Mouse (Mus musculus) embryonic facial prominence, embryonic 11.5 days (tissue): ENCODE results near the gene Gm8797. TPM values are rescaled to one million over a fixed set of nuclear protein-coding genes. Genes with fewer than 3 reads are reported as not detected.
"Not testable (repeated sequence)": the region's sequence is repeated elsewhere in the genome, so short reads cannot be mapped to it uniquely, and the experiment has no call there.

ENCODE experiments used
- ATAC-seq: fragments of 200-750 bp; cut with Nextera tagmentation; replicated peaks from 2 replicates; pipeline ENCODE4 v1.8.0; 2017; ENCODE audit warnings: low read depth; ENCODE audit not compliant: insufficient number of reproducible peaks, low FRiP score, low TSS enrichment
- DNase-seq: peaks from one replicate; pipeline ENCODE4 v3.0.0-alpha.2; 2015; ENCODE audit warnings: low spot score
- H3K27ac ChIP-seq: fragments of 300-500 bp; sonication (generic); replicated peaks from 2 replicates; pipeline ENCODE4 v1.5.1; 2014; ENCODE audit warnings: mild to moderate bottlenecking, low read depth, low read length, control low read depth
- H3K27me3 ChIP-seq: fragments of 300-500 bp; sonication (generic); 2 replicates; pipeline ENCODE4 v1.6.1; 2014; ENCODE audit warnings: mild to moderate bottlenecking, low read length, moderate library complexity, mixed read lengths; ENCODE audit not compliant: control insufficient read depth, insufficient read depth
- H3K36me3 ChIP-seq: fragments of 300-500 bp; sonication (generic); replicated peaks from 2 replicates; pipeline ENCODE4 v1.6.1; 2014; ENCODE audit warnings: low read depth, mild to moderate bottlenecking, low read length, moderate library complexity, mixed read lengths; ENCODE audit not compliant: control insufficient read depth, insufficient read depth
- H3K4me1 ChIP-seq: fragments of 300-500 bp; sonication (generic); 2 replicates; pipeline ENCODE4 v1.6.1; 2014; ENCODE audit warnings: low read length, mixed read lengths; ENCODE audit not compliant: control insufficient read depth, insufficient read depth
- H3K4me2 ChIP-seq: fragments of 300-500 bp; sonication (generic); 2 replicates; pipeline ENCODE4 v1.6.1; 2014; ENCODE audit warnings: low read depth, mild to moderate bottlenecking, control low read depth, low read length, moderate library complexity
- H3K4me3 ChIP-seq: fragments of 300-500 bp; sonication (generic); 2 replicates; pipeline ENCODE4 v1.5.1; 2014; ENCODE audit warnings: low read depth, low read length, control low read depth
- H3K9ac ChIP-seq: fragments of 300-500 bp; sonication (generic); replicated peaks from 2 replicates; pipeline ENCODE4 v1.6.1; 2014; ENCODE audit warnings: mild to moderate bottlenecking, control low read depth, low read length
- H3K9me3 ChIP-seq: fragments of 300-500 bp; sonication (generic); replicated peaks from 2 replicates; pipeline ENCODE4 v1.6.1; 2016; ENCODE audit warnings: mild to moderate bottlenecking, low read length, inconsistent platforms, mixed read lengths; ENCODE audit not compliant: control insufficient read depth
- WGBS: fragments of 180-500 bp; shearing (Covaris S2); extraction: QIAGEN DNeasy Blood & Tissue Kit; methylation state at CpG from one replicate; pipeline ENCODE4 v1.1.7; 2014; 5-methylcytosine and 5-hydroxymethylcytosine counted together
- polyA plus RNA-seq: library from polyadenylated mRNA; unstranded; fragments of >200 nt; fragmentation: Nextera tagmentation; extraction: Ambion mirVana; gene quantifications from 2 replicates; pipeline ENCODE4 v1.2.1, GENCODE M21; 2014

The Gm8797 gene
- polyA plus RNA-seq = 17.4 and 21.5 TPM in 2 replicates

DNA sequence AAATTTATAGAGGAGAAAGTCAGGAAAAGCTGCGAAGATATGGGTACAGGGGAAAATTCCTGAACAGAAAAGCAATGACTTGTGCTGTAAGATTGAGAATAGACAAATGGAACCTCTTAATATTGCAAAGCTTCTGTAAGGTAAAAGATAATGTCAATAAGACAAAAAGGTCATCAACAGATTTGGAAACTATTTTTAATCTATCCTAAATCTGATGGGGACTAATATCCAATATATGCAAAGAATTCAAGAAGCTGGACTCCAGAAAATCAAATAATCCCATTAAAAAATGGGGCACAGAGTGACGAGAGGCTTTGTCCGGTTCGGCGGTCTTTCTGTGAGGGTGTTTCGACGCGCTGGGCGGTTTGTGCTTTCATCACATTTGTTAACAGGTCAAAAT, at the start of gene Gm8797:
Gene Gm8797, plus strand, starts transcription at position 301 of the 400 bp plus-strand sequence.
- not testable (repeated sequence) for H3K4me2 ChIP-seq, H3K36me3 ChIP-seq, H3K9me3 ChIP-seq, ATAC-seq, H3K9ac ChIP-seq, H3K27me3 ChIP-seq, DNase-seq, H3K4me3 ChIP-seq, H3K27ac ChIP-seq, H3K4me1 ChIP-seq
- WGBS = 96% methylated on average over 9 of the region's 9 CpGs

DNA sequence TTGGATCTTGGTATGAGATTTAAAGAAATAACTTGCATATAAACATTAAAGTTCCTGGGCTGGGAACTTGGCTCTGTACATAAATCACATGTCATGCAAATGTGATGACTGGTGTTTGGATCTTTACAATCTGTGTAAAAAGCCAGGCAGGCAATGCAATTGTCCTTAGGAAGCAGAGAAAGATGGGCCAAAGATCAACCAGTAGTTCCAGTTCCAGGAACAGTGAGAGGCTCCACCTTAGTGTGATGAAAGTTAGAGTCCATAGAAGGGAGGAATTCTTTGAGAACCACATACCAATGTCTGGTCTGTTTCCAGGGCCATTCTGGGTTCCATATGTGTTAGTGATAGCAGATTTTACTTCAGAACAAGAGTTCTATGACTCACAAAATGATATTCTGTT, 36.1 kb upstream of the Gm8797 start:
- Histone ChIP-seq H3K27me3 (no peaks in the 10 kb centered on the region), H3K4me1 (no peaks in the 10 kb centered on the region), H3K36me3 (no peaks in the 10 kb centered on the region), H3K9me3 (no peaks in the 10 kb centered on the region), H3K27ac (no peak overlapping the region), H3K4me2 (no peak overlapping the region), H3K4me3 (no peak overlapping the region), H3K9ac (no peak overlapping the region)
- DNase-seq = no peak
- no peak for ATAC-seq

DNA sequence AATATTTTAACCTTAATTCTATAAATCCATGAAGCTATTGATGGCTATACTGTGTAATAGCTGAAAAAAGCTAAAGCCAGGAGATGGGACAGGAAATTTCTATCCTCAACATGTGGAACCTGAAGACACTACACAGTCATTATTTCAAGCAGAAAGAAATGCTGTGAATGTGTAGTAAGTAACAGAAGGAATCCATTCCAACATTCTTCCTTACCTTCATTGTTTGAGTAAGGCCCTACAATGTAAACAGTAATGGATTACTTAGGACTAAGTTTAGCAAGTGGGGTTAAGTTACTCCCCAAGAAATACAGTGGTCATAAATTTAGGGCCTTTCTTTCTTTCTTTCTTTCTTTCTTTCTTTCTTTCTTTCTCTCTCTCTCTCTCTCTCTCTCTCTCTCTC, 17.7 kb upstream of the Gm8797 start:
- Histone ChIP-seq H3K4me1 (no peaks in the 10 kb centered on the region), H3K9ac (no peak overlapping the region), H3K27ac (no peak overlapping the region), H3K36me3 (no peaks in the 10 kb centered on the region), H3K4me2 (no peak overlapping the region), H3K4me3 (no peak overlapping the region), H3K27me3 (no peaks in the 10 kb centered on the region), H3K9me3 (no peaks in the 10 kb centered on the region)
- no peak for DNase-seq
- ATAC-seq = no peak

DNA sequence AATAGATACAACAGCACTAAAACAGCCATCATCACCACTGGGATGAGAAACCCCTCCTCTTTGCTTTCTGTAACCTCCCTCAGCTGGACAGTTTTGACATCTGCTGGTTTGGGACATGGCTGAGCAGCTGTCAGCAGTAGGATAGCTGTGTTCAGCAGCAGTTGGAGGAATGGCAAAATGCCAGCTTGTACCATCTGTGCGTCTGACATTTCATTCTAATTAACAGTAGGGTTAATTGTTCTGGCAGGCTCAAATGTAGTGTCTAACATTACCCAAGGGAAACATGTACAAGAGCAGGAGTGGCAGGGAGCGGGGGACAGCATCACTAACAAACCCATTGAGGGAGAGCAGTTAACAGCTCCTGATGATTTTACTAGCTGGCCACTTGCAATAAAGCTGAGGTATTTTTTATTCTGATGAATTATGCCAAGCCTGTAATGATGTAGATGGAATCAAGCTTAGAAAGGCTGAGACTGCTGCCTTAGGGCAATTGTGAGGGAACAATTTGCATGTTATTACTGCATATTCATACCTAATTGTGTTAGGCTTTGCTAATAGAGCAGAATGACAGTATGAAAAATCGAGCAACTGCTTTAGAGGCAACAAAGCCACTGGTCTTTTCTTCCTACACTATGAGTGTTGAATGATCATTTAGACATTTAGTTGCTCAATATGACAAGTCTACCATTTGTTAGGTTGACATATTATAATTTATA, 4.3 kb downstream of the Gm8797 start:
- H3K9me3 ChIP-seq = no peaks in the 10 kb centered on the region
- 53% methylated on average over 3 of the region's 3 CpGs for WGBS
- ATAC-seq = peak; percentile 91

GRCm38 (mm10) chr3:5766256-5766655, 15.7 kb downstream of the Gm8797 start:
- Histone ChIP-seq H3K4me2 (no peak overlapping the region), H3K4me1 (no peaks in the 10 kb centered on the region), H3K9ac (no peak overlapping the region), H3K4me3 (no peak overlapping the region), H3K9me3 (no peaks in the 10 kb centered on the region), H3K27ac (no peak overlapping the region), H3K27me3 (no peaks in the 10 kb centered on the region), H3K36me3 (no peaks in the 10 kb centered on the region)
- ATAC-seq (no peak), DNase-seq (no peak)
- 88% methylated on average over 3 of the region's 3 CpGs for WGBS

More for the DNA sequence above, 4.3 kb downstream of the Gm8797 start:
- Histone ChIP-seq H3K4me1 (no peaks in the 10 kb centered on the region), H3K27ac (no peak overlapping the region), H3K36me3 (no peaks in the 10 kb centered on the region), H3K9ac (no peak overlapping the region), H3K4me2 (no peak overlapping the region), H3K27me3 (no peaks in the 10 kb centered on the region), H3K4me3 (no peak overlapping the region)
- peak; percentile 5 for DNase-seq

DNA sequence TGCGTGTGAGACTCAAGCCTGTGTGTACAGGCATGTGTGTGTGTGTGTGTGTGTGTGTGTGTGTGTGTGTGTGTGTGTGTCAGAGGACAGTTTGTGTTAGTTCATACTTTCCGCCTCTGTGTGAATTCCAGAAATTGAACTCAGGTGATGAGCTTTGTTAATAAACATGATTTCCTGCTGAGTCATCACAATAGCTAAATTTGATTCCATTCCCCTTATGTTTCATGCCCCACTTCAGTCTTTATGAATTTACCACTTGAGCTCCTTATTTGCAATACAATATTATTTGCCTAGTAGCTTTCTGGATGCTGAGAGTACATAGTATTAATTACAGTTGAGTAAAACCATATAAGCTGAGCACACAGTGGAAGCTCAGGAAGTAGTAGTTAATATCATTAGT, 26.3 kb downstream of the Gm8797 start:
- 95% methylated on average over 2 of the region's 2 CpGs for WGBS
- ATAC-seq = no peak

More for the DNA sequence above, 26.3 kb downstream of the Gm8797 start:
- no peak for DNase-seq
- H3K9ac ChIP-seq = no peak overlapping the region
- no peak overlapping the region for H3K27ac ChIP-seq
- H3K9me3 ChIP-seq = no peaks in the 10 kb centered on the region
- H3K4me1 ChIP-seq = no peaks in the 10 kb centered on the region
- H3K36me3 ChIP-seq = no peaks in the 10 kb centered on the region
- no peak overlapping the region for H3K4me2 ChIP-seq
- no peak overlapping the region for H3K4me3 ChIP-seq
- H3K27me3 ChIP-seq = no peaks in the 10 kb centered on the region
